Mouse (Mus musculus) stomach, embryonic 15.5 days (tissue): ENCODE data around the gene Ssbp2. TPM values are rescaled to one million over a fixed set of nuclear protein-coding genes. Genes with fewer than 3 reads are reported as not detected.

Experiments
- microRNA-seq: library from miRNA; unstranded; fragments of <30 nt; microRNA quantifications from one replicate; pipeline ENCODE4, GENCODE M21; 2016
- polyA plus RNA-seq: library from polyadenylated mRNA; unstranded; fragments of >200 nt; fragmentation: Nextera tagmentation; extraction: Ambion mirVana; gene quantifications from 2 replicates; pipeline ENCODE4 v1.2.1, GENCODE M21; 2015

Gene Ssbp2
- polyA plus RNA-seq, 1 experiment from 2014 or later: 114 TPM

Small RNA genes lying within 50 kb of the gene (microRNA-seq; reads per million reads assigned to microRNA genes)
- not detected for gene Gm27656

Other genes starting within 250 kb of the Ssbp2 start
- gene Atg10, start 236.3 kb upstream of the Ssbp2 start, polyA plus RNA-seq: 12.6 and 12.8 TPM in 2 replicates